Mouse (Mus musculus): ENCODE results near the gene Psmc3ip. TPM values are rescaled to one million over a fixed set of nuclear protein-coding genes. Genes with fewer than 3 reads are reported as not detected.
"Not testable (repeated sequence)": the region's sequence is repeated elsewhere in the genome, so short reads cannot be mapped to it uniquely, and the experiment has no call there.

Psmc3ip gene
- total RNA-seq (2021), result 1 to 10 TPM; 7.7 to 9.1 TPM

GRCm38 (mm10) chr11:101095314-101096024, at the start of gene Psmc3ip:
Psmc3ip (minus strand) TSS chr11:101095436.
- intact Hi-C loops (cut with DNase I), result loop anchor here (5.0 kb wide), 1 partner anchor 82 kb away; the partner anchor contains the start of gene Ccr10
- DNase-seq, result peak; percentile 95

- DNase-seq, result peak; percentile 59
These were observed 48.3 kb upstream of the Psmc3ip start for GRCm38 (mm10) chr11:101143338-101144225.

GRCm38 (mm10) chr11:101142215-101142967, 47.2 kb upstream of the Psmc3ip start:
- DNase-seq, result no peak
- intact Hi-C loops (cut with DNase I), result no loop called here

More at GRCm38 (mm10) chr11:101143338-101144225, 48.3 kb upstream of the Psmc3ip start:
- intact Hi-C loops (cut with DNase I), result no loop called here

GRCm38 (mm10) chr11:101141088-101141487, 45.9 kb upstream of the Psmc3ip start:
- intact Hi-C loops (cut with DNase I), result no loop called here
- DNase-seq, result no peak

- DNase-seq, result no peak
- intact Hi-C loops (cut with DNase I), result no loop called here
These were observed 45.1 kb upstream of the Psmc3ip start for GRCm38 (mm10) chr11:101140164-101140819.

GRCm38 (mm10) chr11:101138536-101139181, 43.4 kb upstream of the Psmc3ip start:
- intact Hi-C loops (cut with DNase I), result no loop called here
- DNase-seq, result no peak

GRCm38 (mm10) chr11:101137000-101137399, 41.8 kb upstream of the Psmc3ip start:
- intact Hi-C loops (cut with DNase I), result no loop called here
- no peak for DNase-seq

GRCm38 (mm10) chr11:101134217-101134865, 39.1 kb upstream of the Psmc3ip start:
- intact Hi-C loops (cut with DNase I), result no loop called here
- DNase-seq, result no peak

GRCm38 (mm10) chr11:101133037-101133436, 37.8 kb upstream of the Psmc3ip start:
- intact Hi-C loops (cut with DNase I), result no loop called here
- no peak for DNase-seq

GRCm38 (mm10) chr11:101131701-101132100, 36.5 kb upstream of the Psmc3ip start:
- peak; percentile 59 for DNase-seq
- intact Hi-C loops (cut with DNase I), result no loop called here

- intact Hi-C loops (cut with DNase I), result no loop called here
- peak; percentile 34 for DNase-seq
These were observed 36.0 kb upstream of the Psmc3ip start for GRCm38 (mm10) chr11:101131187-101131586.

GRCm38 (mm10) chr11:101130056-101130756, 35.0 kb upstream of the Psmc3ip start:
- no peak for DNase-seq
- intact Hi-C loops (cut with DNase I), result no loop called here

GRCm38 (mm10) chr11:101128996-101129577, 33.9 kb upstream of the Psmc3ip start:
- peak; percentile 53 for DNase-seq
- intact Hi-C loops (cut with DNase I), result no loop called here

GRCm38 (mm10) chr11:101127075-101127474, 31.8 kb upstream of the Psmc3ip start:
- no peak for DNase-seq
- intact Hi-C loops (cut with DNase I), result no loop called here

GRCm38 (mm10) chr11:101125008-101125407, 29.8 kb upstream of the Psmc3ip start:
- intact Hi-C loops (cut with DNase I); DNase-seq: not testable (repeated sequence)

GRCm38 (mm10) chr11:101124494-101124893, 29.3 kb upstream of the Psmc3ip start:
- intact Hi-C loops (cut with DNase I); DNase-seq: not testable (repeated sequence)

GRCm38 (mm10) chr11:101120545-101121188, 25.4 kb upstream of the Psmc3ip start:
- intact Hi-C loops (cut with DNase I), result no loop called here

More at GRCm38 (mm10) chr11:101120545-101121188, 25.4 kb upstream of the Psmc3ip start:
- no peak for DNase-seq
